Mouse (Mus musculus) thymus, adult 2 months (tissue): ENCODE data around the gene Utp18. TPM values are rescaled to one million over a fixed set of nuclear protein-coding genes. Genes with fewer than 3 reads are reported as not detected.
A peak's percentile ranks its signal among the peaks of the same experiment; 100 is the strongest.
"Not testable (repeated sequence)": the region's sequence is repeated elsewhere in the genome, so short reads cannot be mapped to it uniquely, and the experiment has no call there.

Source experiments
- DNase-seq: peaks from one replicate; pipeline ENCODE4 v3.0.0; 2021
- H3K27ac ChIP-seq: fragments of 200-500 bp; 2 replicates; pipeline ENCODE4 v1.5.1; 2012; ENCODE audit warnings: low read length, control low read depth; ENCODE audit not compliant: control insufficient read depth, insufficient read depth
- H3K27me3 ChIP-seq: fragments of 200-500 bp; 2 replicates; pipeline ENCODE4 v1.6.1; 2012; ENCODE audit warnings: mild to moderate bottlenecking, low read length, moderate library complexity, mixed read lengths; ENCODE audit not compliant: control insufficient read depth, insufficient read depth
- H3K36me3 ChIP-seq: fragments of 200-500 bp; 2 replicates; pipeline ENCODE4 v1.6.1; 2012; ENCODE audit warnings: mild to moderate bottlenecking, low read length, moderate library complexity; ENCODE audit not compliant: control insufficient read depth, insufficient read depth
- H3K4me1 ChIP-seq: fragments of 200-500 bp; replicated peaks from 2 replicates; pipeline ENCODE4 v1.6.1; 2012; ENCODE audit warnings: low read length; ENCODE audit not compliant: control insufficient read depth, insufficient read depth
- H3K4me3 ChIP-seq: fragments of 200-500 bp; 2 replicates; pipeline ENCODE4 v1.5.1; 2012; ENCODE audit warnings: mild to moderate bottlenecking, low read length, control low read depth, moderate library complexity; ENCODE audit not compliant: control insufficient read depth, insufficient read depth
- CTCF ChIP-seq: fragments of 200-500 bp; IDR thresholded peaks from 2 replicates; pipeline ENCODE4 v1.5.1; 2012; ENCODE audit warnings: mild to moderate bottlenecking, control low read depth, low read length, moderate library complexity, borderline replicate concordance; ENCODE audit not compliant: control insufficient read depth, poor library complexity, insufficient read depth; ENCODE audit errors: extremely low read depth
- POLR2A ChIP-seq: fragments of 200-500 bp; IDR thresholded peaks from 2 replicates; pipeline ENCODE4 v1.6.1; 2012; ENCODE audit warnings: mild to moderate bottlenecking, low read length, control low read depth, moderate library complexity; ENCODE audit not compliant: control insufficient read depth, poor library complexity, insufficient read depth; ENCODE audit errors: extremely low read depth
- WGBS: fragments of 180-500 bp; shearing (Covaris S2); methylation state at CpG from one replicate; pipeline ENCODE4 v1.1.7; 2018; 5-methylcytosine and 5-hydroxymethylcytosine counted together
- polyA plus RNA-seq: library from polyadenylated mRNA; depleted of rRNA; stranded (reverse); fragments of >200 nt; gene quantifications from 2 replicates; pipeline ENCODE4 v1.2.3, GENCODE M21; 2012; rRNA removed

The Utp18 gene
- 7.5 and 7.8 TPM in 2 replicates for polyA plus RNA-seq

GRCm38 (mm10) chr11:93885572-93886410 is at the start of gene Utp18, which contains the start of gene Mbtd1:
Utp18 (minus strand) TSS chr11:93885766.
Mbtd1 (plus strand) TSS chr11:93885852.
- 1% methylated on average over 80 of the region's 83 CpGs for WGBS
- H3K27ac ChIP-seq = peak within 1 kb of the TSS; percentile 81
- no peaks in the 10 kb centered on the region for H3K27me3 ChIP-seq
- peaks cover 8% of the 10 kb centered on the region for H3K4me1 ChIP-seq
- DNase-seq = peak; percentile 99
- TF ChIP-seq CTCF (no peak; the same call in 1 of the 2 replicates), POLR2A (peak; percentile 39; the same call in 1 of the 2 replicates)
- H3K4me3 ChIP-seq = peak within 1 kb of the TSS; percentile 86
- H3K36me3 ChIP-seq = no peaks in the 10 kb centered on the region; the same call in 1 of the 2 replicates

GRCm38 (mm10) chr11:93929106-93929505 is 43.5 kb upstream of the Utp18 start:
- Histone ChIP-seq H3K4me1 (no peaks in the 10 kb centered on the region), H3K36me3 (peaks cover 72% of the 10 kb centered on the region), H3K27me3 (no peaks in the 10 kb centered on the region), H3K4me3 (no peak overlapping the region), H3K27ac (no peak overlapping the region)
- no peak for DNase-seq
- no peak for TF ChIP-seq CTCF
- no peak for TF ChIP-seq POLR2A

DNA sequence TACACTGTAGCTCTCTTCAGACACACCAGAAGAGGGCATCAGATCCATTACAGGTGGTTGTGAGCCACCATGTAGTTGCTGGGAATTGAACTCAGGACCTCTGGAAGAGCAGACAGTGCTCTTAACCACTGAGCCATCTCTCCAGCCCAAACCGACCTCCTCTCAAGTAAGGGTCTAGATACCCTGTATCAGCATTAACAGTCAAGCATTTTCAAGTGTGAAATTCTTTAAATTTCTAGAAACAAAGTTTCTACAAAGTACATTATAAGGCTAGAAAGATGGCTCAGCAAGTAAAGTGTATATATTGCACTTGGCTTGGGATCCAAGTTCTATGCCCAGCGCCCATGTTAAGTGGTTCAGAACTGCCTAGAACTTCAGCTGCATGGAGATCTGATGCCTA is 29.5 kb upstream of the Utp18 start:
- peaks cover 84% of the 10 kb centered on the region for H3K36me3 ChIP-seq

DNA sequence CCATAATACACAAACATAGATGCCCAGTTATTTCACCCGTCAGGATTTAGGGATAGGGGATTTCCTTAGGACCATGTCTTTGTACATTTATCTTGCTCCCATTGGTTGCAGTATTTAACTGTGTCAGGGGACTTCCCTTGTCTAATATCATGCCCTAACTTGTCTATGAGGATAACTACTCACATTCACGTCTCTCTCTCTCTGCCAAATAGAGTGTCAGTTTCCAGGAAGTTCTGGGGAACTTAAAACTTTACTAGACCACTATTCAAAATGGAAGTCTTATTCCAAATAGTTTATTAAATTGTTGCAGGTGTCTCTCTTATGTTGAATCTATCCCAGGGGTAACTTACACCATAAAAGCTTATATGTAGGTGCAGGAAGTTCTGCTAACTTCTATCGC is 26.0 kb upstream of the Utp18 start:
- Histone ChIP-seq H3K27me3 (no peaks in the 10 kb centered on the region), H3K36me3 (peaks cover 81% of the 10 kb centered on the region), H3K4me3 (no peak overlapping the region), H3K4me1 (no peaks in the 10 kb centered on the region), H3K27ac (no peak overlapping the region)
- no peak for TF ChIP-seq POLR2A
- TF ChIP-seq CTCF = no peak
- no peak for DNase-seq
- 97% methylated on average over 3 of the region's 3 CpGs for WGBS

More for the DNA sequence above, 29.5 kb upstream of the Utp18 start:
- not testable (repeated sequence) for DNase-seq, H3K4me1 ChIP-seq, H3K27me3 ChIP-seq, H3K4me3 ChIP-seq, H3K27ac ChIP-seq
- WGBS = 96% methylated on average over 2 of the region's 2 CpGs

DNA sequence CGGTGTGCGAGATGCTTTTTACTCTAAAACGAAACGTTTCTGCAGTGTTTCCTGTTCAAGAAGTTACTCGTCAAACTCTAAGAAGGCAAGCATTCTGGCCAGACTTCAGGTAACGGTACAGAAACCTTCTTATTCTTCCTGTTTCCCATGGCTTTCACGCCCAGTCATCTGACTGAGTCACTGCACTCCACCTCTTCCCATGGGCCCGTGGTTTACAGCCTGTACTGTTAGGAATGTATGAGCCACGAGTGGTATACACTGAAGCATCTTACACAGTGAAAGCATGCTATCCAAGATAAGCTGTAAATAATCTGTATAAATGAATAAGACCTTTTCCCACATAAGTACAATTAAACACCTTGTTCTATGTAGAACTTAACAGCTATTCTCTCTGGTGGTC is 23.3 kb upstream of the Utp18 start:
- peaks cover 62% of the 10 kb centered on the region for H3K36me3 ChIP-seq

GRCm38 (mm10) chr11:93907839-93908238 is 22.3 kb upstream of the Utp18 start:
- TF ChIP-seq POLR2A (no peak), CTCF (no peak)
- H3K27ac ChIP-seq = no peak overlapping the region
- H3K27me3 ChIP-seq = no peaks in the 10 kb centered on the region
- WGBS = 88% methylated on average over 3 of the region's 3 CpGs
- peaks cover 53% of the 10 kb centered on the region for H3K36me3 ChIP-seq
- DNase-seq = no peak
- no peaks in the 10 kb centered on the region for H3K4me1 ChIP-seq
- no peak overlapping the region for H3K4me3 ChIP-seq

More for the DNA sequence above, 23.3 kb upstream of the Utp18 start:
- 86% methylated on average over 9 of the region's 9 CpGs for WGBS
- H3K4me1 ChIP-seq = no peaks in the 10 kb centered on the region
- H3K4me3 ChIP-seq = no peak overlapping the region
- DNase-seq = no peak
- TF ChIP-seq CTCF (no peak), POLR2A (no peak)
- no peak overlapping the region for H3K27ac ChIP-seq
- no peaks in the 10 kb centered on the region for H3K27me3 ChIP-seq
